Mouse (Mus musculus): ENCODE data around the gene Tmcc1.
"Not testable (repeated sequence)": the region's sequence is repeated elsewhere in the genome, so short reads cannot be mapped to it uniquely, and the experiment has no call there.

Gene Tmcc1

DNA sequence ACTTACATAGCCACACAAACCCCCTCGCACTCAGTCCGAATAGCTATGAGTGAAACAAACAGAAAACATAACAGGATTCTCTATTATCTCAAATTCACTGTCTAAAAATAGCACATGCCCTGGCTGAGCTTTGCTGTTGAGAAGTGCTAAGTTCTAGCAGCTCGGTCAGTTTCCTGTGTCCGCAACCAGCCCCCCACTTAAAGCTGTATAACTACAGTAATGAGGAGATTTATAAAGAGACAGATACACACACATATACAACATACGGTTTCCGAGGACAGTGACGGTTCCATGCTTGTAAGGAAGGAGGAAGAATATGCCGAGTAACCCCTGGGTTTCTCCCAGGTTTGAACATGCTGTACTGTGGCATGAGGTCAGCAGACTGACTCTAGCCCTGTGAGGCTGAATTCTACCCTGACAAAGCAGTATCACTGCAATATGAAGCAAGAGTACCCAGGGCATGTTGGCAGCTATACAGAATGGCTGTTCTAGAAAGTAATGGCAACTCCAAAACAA lies 120.5 kb downstream of the Tmcc1 start:
- no peak for DNase-seq

GRCm38 (mm10) chr6:116072221-116072745 lies 121.0 kb downstream of the Tmcc1 start:
- no peak for DNase-seq

DNA sequence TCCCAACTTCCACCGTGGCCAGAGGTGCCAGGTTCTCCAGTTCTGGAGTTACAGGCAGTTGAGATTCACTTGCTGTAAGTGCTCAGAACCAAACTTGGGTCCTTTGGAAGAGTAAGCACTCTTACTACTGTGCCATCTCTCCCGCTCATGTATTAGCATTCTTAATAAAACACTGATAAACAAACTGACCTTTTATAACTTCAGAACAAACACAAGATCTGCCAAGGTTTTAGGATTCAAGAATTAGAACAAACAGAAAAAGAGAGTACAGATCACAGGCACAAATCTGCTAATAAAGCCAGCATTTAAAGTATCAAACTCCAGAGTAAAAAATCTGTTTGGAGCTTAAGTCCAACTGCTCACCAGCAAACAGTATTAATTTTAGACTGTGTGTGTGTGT lies 121.5 kb downstream of the Tmcc1 start:
- no peak for DNase-seq

DNA sequence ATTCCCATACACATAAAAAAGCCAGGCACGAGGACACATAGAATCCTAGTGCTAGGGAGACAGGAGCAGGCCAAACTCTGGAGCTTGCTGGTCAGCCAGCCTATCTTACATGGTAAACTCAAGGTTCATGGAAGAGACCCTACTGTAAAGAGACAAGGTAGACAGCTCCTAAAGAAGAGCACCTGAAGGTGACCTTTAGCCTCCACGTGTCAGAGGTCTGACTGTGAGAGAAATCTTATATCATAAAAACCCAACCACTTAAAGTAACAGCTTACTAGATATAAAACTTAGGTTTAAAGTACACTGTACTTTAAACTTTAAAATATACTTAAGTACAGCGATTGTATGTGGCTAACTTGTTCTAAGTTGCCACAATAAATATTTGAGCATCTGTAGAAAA lies 122.7 kb downstream of the Tmcc1 start:
- DNase-seq: no peak

GRCm38 (mm10) chr6:116063516-116063915 lies 129.8 kb downstream of the Tmcc1 start:
- DNase-seq: no peak

- DNase-seq: not testable (repeated sequence)
Measured at GRCm38 (mm10) chr6:116059542-116059941, 133.7 kb downstream of the Tmcc1 start.

DNA sequence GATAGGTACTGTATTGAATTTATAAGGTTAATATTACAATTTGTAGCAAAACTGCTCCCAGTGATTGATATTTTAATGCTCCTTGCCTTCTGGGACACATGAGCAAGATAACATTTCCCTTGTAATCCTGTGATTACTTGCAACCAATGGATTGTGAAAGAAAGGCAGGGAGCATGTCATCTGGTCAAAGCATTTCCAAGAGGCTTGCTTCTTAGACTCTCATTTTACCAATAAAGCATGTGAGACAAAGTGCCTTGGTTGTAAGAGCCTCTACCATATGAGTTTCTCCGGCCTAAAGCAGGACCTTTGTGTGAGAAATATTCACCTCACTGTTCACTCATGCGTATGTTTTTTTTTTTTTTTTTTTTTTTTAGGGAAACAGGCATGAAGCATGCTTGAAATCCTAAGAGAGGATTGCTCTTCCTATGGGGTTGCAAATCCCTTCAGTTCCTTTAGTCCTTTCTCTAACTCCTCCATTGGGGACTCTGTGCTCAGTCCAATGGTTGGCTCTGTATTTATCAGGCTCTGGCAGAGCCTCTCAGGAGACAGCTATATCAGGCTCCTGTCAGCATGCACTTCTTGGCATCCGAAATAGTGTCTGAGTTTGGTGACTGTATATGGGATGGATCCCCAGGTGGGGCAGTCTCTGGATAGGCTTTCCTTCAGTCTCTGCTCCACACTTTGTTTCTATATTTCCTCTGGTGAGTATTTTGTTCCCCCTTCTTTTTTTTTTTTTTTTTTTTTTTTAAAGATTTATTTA lies 134.6 kb downstream of the Tmcc1 start:
- DNase-seq: no peak

GRCm38 (mm10) chr6:116056676-116057264 lies 136.5 kb downstream of the Tmcc1 start:
- no peak for DNase-seq

GRCm38 (mm10) chr6:116055766-116056165 lies 137.5 kb downstream of the Tmcc1 start:
- DNase-seq: no peak

GRCm38 (mm10) chr6:116055001-116055471 lies 138.2 kb downstream of the Tmcc1 start:
- DNase-seq: no peak

- no peak for DNase-seq
Measured at GRCm38 (mm10) chr6:116047896-116048295, 145.4 kb downstream of the Tmcc1 start.

DNA sequence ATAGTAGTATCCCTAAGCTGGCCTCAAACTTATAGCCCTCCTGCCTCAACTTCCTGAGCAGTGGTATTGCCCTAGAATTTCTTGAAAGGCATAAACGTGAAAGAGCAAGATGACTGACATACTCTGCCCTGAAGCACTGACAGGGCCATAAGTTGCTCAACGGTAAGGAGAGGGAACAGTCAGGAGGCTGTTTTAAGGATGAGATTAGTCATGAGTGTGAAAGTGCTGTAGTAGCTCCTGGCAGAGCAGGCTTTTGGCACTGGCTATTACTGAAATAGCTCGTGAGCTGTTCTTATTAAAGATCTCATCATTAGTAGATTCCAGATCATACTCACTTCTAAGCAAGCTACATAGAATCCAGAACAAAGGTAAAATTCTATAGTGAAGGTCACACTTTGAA lies 145.9 kb downstream of the Tmcc1 start:
- DNase-seq: no peak

- no peak for DNase-seq
Measured at GRCm38 (mm10) chr6:116044039-116044438, 149.2 kb downstream of the Tmcc1 start.

DNA sequence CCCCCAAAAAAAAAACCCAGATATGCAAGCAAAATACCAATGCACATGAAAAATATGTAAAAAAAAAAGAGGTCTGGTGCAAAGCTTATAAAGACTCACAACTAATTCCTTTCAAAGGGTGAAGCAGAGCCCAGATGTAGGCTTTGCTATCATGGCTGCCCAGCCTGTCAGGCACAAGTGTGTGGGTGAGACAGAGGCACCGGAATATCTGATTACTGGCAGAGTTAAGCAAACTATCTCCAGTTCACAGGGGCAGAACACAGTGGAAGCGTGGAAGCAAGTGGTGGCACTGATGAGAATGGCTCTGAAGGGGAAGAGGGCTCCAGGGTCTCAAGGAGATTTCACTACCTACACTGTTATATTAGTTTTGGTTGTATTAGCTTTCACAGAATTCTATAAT lies 155.1 kb downstream of the Tmcc1 start:
- no peak for DNase-seq

- no peak for DNase-seq
Measured at GRCm38 (mm10) chr6:116037281-116037831, 155.9 kb downstream of the Tmcc1 start.

DNA sequence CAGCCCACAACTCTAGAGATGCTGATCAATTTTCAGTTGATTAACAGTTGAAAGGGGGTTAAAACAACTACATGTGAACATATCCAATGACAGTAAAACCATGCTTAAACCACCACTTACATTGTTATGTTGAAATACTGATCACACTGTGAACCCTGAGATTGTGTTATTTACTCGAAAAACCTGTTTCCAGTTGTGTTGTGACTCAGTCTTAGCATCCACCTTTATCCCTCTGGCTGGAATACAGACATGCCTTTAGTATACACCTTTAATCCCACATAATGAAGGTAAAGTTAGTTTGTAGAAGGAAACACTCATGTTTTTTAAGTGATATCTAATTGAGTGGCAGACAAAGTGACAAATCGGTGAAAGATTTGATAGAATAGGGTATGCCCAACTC lies 156.7 kb downstream of the Tmcc1 start:
- no peak for DNase-seq

DNA sequence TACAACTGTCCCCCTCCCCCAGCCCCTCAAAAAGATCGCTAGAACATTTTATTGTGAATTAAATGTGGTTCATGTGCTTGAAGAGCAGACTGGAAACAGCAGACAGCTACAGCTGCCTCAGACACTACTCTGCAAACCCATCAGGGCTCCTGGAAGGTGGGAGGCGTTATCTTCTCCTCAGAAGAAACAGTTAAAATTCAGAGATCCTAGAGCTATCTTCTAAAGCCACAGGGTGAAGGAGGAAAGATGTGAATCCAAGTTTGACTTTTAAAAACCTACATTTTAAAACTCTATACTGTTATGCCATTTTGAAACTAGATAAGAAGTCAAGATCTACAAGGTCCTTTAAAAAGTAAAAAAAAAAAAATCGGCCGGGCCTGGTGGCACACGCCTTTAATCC lies 162.2 kb downstream of the Tmcc1 start:
- DNase-seq: no peak

DNA sequence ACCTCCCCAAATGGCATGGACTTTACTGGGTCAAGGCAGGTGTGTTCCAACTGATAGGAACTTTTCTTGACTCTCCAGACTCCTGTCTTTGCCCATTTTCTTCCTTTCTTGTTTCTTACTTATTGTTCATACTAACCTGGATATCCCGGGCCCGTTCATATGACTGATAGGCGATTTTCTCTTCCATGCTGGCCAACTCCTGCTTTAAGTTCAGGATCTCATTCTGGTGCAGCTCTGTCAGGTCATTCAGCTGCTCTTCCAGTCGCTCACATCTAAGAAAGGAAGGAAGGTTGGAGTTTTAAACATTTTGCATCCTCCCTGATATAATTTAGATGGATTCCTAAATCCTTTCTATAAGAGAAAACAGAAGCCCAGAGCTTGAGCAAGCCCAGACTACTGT lies 168.6 kb downstream of the Tmcc1 start:
- no peak for DNase-seq

DNA sequence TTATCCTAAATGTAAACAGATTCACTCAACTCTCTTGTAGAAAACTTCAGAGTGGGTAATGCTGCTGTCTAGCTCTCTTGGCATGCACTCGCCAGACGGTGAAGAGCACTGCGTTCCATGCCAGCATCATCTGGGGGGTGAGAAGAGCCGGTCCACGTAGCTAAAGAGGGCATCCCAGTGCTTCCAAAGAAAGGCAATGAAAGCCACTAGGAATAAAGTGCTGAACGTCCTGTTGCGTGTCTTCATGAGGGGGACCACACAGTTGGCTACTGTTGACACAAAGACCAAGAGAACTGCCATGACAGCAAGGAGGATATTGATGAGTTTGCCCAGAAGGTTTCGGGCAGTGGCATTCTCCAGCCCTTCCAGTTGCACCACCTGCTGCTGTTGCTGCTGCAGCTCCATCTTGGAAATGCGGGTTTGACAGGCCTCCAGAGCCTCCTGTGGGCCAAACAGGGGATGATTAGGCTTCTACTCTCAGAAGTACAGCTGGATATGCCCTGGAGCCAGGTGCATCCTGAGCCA lies 171.3 kb downstream of the Tmcc1 start:
- DNase-seq: no peak

DNA sequence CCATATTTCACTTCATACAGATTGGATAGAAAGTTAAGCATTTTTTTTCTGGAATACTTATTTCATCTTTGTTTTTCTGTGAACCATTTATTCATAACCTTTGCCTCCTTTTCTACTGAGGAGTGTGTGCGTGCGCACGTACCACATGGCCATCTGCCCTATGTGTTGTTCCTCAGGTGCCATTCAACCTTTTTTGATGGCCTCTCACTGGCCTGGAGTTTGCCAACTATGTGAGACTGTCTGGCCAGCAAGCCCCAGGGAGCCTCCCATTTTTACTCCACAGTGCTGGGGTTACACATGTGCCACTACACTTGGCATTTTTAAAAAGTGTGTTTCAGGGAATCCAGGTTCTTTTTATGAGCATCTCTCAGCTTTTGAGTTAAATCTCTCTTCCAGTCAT lies 177.4 kb downstream of the Tmcc1 start:
- DNase-seq: no peak

- DNase-seq: no peak
Measured at GRCm38 (mm10) chr6:116014111-116014510, 179.2 kb downstream of the Tmcc1 start.

DNA sequence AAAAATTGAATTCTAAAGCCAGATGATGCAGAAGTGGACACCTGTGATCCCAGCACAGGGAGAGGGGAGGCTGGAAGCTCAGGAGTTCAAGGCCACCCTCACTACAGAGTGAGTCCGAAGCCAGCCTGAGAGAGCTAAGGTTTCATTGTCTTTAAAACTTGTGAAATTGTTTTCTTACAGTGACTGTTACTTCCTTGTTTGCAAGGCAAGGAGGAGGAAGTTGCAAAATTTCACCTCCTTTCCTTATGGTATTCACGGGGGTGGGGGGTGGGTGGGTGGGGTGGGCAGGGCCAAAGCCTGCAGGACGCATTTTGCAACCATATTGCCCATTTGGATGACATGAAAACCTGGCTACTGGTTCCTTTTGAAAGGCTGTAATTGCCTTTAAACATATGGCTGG lies 179.6 kb downstream of the Tmcc1 start:
- no peak for DNase-seq

DNA sequence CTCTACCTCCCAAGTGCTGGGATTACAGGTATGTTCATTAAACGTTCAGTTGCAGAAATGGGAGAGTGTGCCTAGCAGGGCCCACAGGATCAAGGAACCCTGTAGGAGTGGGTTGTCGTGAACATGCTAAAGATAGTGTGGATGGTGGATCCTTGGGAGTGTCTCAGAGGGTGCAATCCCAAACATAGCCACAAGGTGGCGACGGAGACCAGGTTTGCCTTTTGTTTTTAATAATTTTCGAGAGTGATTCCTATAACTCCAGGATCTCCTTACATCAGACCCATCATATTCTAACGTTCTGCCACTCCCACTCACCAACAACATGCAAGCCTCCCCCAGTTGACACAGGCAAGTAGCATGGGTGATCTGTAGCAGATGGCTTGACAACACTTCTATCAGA lies 182.7 kb downstream of the Tmcc1 start:
- DNase-seq: peak; percentile 82 to 83

GRCm38 (mm10) chr6:116009426-116009825 lies 183.9 kb downstream of the Tmcc1 start:
- no peak for DNase-seq

All from B cell, adult 2 months (primary cell).